Mouse (Mus musculus) effector memory CD4-positive, alpha-beta T cell, adult 5 months (primary cell): ENCODE results near the gene Hsd17b7. TPM values are rescaled to one million over a fixed set of nuclear protein-coding genes. Genes with fewer than 3 reads are reported as not detected.

Experiments used
- polyA plus RNA-seq: library from polyadenylated mRNA; unstranded; fragments of 100-300 nt; shearing (Covaris generic); gene quantifications from one replicate; pipeline ENCODE4 v1.2.1, GENCODE M21; 2017

Hsd17b7 gene
- 11.4 TPM for polyA plus RNA-seq

DNA sequence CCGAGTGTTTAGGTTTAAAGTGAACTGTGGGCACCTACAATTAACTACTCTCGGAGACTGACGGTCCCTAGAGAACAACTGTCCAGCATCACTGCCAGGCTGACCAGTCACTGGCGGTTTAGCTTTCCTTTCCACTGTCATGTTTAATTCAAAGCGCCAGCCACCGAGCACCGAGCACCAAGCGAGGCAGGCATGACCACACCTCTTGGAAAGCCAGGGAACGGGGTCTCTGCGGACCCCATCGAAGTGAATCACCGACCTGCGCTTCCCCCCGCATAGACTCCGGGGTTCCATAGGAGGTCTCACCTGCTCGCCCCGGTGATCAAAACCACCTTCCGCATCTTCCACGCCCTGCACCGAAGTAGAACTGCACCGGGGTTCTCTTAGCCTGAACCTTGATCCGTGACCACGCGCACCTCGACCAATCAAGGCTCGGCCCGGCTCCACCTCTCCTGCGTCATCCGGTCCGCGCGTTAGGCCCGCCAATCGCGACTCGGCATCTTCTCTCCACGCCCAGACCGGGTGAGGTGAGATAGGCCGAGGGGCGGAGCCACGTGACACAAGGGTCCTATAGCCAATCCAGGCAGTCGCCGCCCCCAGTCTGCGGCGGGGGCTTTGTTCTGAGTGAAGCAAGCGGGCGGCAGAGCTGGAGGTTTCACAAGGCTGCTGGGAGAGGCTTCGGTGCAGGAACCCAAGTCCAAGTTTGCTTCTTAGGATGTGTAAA is at the start of gene Hsd17b7:
Gene Hsd17b7 (minus strand): TSS at position 450 of the 724 bp plus-strand sequence.

DNA sequence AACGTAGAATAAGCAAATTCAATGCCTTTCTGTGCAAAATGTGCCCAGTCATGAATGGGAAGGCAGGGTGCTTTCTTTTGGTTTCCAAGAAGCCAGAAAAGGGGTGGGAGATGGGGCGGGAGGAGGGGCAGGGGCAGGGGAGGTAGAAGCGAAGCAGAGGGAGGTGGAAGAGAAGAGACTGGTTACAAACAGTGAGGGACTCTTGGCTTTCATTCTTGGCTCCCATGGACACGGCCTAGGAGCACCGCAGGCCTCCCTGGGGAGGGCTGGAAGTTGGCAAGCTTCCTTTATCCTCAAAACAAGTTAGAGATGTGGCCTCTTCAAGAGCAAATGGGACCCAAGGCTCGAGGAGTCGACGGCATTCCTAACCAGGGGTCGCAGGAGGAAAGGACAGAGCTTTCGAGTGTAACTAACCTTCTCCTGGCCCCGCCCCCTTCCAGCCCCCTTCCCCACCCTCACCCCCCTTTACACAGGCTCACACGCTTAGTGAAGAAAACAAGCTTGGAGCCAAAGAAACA is 40.5 kb downstream of the Hsd17b7 start, which contains the start of gene Ccdc190:
Gene Ccdc190 (plus strand): TSS at position 195 of the 518 bp plus-strand sequence.

Other genes starting within 250 kb of the Hsd17b7 start
- gene Rgs4, start 221.6 kb downstream of the Hsd17b7 start, polyA plus RNA-seq = not detected
- gene Ccdc190, start 40.6 kb downstream of the Hsd17b7 start, polyA plus RNA-seq = not detected
- gene Ddr2, start 141.5 kb upstream of the Hsd17b7 start, polyA plus RNA-seq = 0.09 TPM
- gene Uap1, start 205.7 kb upstream of the Hsd17b7 start, polyA plus RNA-seq = 58.7 TPM
- 43.4 TPM for gene Uhmk1, start 246.2 kb upstream of the Hsd17b7 start, polyA plus RNA-seq